Mouse (Mus musculus) embryonic fibroblast, embryonic 13.5 days (primary cell): Measurements from ENCODE around the gene Elp5.

ENCODE experiments used
- CTCF ChIP-seq: IDR thresholded peaks from 2 replicates; pipeline ENCODE4 v1.5.1; 2011; ENCODE audit warnings: mild to moderate bottlenecking, control low read depth, low read length, moderate library complexity, borderline replicate concordance; ENCODE audit not compliant: insufficient read depth
- POLR2A ChIP-seq: IDR thresholded peaks from 2 replicates; pipeline ENCODE4 v1.6.1; 2011; ENCODE audit warnings: low read depth, mild to moderate bottlenecking, control low read depth, low read length, moderate library complexity

DNA sequence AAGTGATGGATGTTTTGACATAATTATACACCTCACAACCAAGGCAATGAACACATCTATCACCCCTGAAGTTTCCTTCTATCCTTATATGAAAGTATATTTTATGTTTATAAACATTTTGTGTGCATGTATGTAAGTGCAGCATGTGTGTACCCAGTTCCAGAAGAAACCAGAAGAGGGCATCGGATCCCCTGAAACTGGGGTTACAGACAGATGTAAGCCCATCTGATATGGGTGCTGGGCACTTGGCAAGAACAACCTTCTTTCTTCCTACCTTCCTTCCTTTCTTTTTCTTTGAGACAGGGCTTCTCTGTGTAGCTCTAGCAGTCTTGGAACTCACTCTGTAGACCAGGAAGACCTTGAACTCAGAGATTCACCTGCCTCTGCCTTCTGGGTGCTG is 26.1 kb downstream of the Elp5 start:
- no peak for TF ChIP-seq POLR2A
- TF ChIP-seq CTCF = no peak
